Mouse (Mus musculus) kidney, embryonic 15.5 days (tissue): ENCODE measurements around the gene Krtap10-10. TPM values are rescaled to one million over a fixed set of nuclear protein-coding genes. Genes with fewer than 3 reads are reported as not detected.

Source experiments
- ATAC-seq: fragments of 200-750 bp; cut with Nextera tagmentation; replicated peaks from 2 replicates; pipeline ENCODE4 v1.8.0; 2017; ENCODE audit warnings: moderate TSS enrichment; ENCODE audit not compliant: low FRiP score
- H3K27ac ChIP-seq: fragments of 300-500 bp; sonication (generic); 2 replicates; pipeline ENCODE4 v1.5.1; 2015; ENCODE audit warnings: mild to moderate bottlenecking, inconsistent platforms
- H3K27me3 ChIP-seq: fragments of 300-500 bp; sonication (generic); 2 replicates; pipeline ENCODE4 v1.6.1; 2015; ENCODE audit warnings: inconsistent platforms
- H3K36me3 ChIP-seq: fragments of 300-500 bp; sonication (generic); 2 replicates; pipeline ENCODE4 v1.6.1; 2015; ENCODE audit warnings: inconsistent platforms
- H3K4me1 ChIP-seq: fragments of 300-500 bp; sonication (generic); 2 replicates; pipeline ENCODE4 v1.6.1; 2015; ENCODE audit warnings: inconsistent platforms
- H3K4me2 ChIP-seq: fragments of 300-500 bp; sonication (generic); 2 replicates; pipeline ENCODE4 v1.6.1; 2015; ENCODE audit warnings: moderate library complexity, mild to moderate bottlenecking, inconsistent platforms
- H3K4me3 ChIP-seq: fragments of 300-500 bp; sonication (generic); replicated peaks from 2 replicates; pipeline ENCODE4 v1.5.1; 2015; ENCODE audit warnings: mild to moderate bottlenecking, inconsistent platforms
- H3K9ac ChIP-seq: fragments of 300-500 bp; sonication (generic); 2 replicates; pipeline ENCODE4 v1.6.1; 2015; ENCODE audit warnings: mild to moderate bottlenecking, inconsistent platforms
- H3K9me3 ChIP-seq: fragments of 300-500 bp; sonication (generic); replicated peaks from 2 replicates; pipeline ENCODE4 v1.6.1; 2016; ENCODE audit warnings: inconsistent platforms
- WGBS: fragments of 180-500 bp; shearing (Covaris S2); methylation state at CpG from one replicate; pipeline ENCODE4 v1.1.7; 2015; ENCODE audit warnings: mixed read lengths; 5-methylcytosine and 5-hydroxymethylcytosine counted together
- polyA plus RNA-seq: library from polyadenylated mRNA; unstranded; fragments of >200 nt; fragmentation: Nextera tagmentation; extraction: Ambion mirVana; gene quantifications from 2 replicates; pipeline ENCODE4 v1.2.1, GENCODE M21; 2015

Gene Krtap10-10
- polyA plus RNA-seq, 1 experiment from 2014 or later = not detected

- H3K4me1 ChIP-seq = no peaks in the 10 kb centered on the region
- no peaks in the 10 kb centered on the region for H3K27me3 ChIP-seq
- H3K4me2 ChIP-seq = no peak overlapping the region
- no peak for ATAC-seq
- H3K36me3 ChIP-seq = no peaks in the 10 kb centered on the region
- H3K4me3 ChIP-seq = no peak overlapping the region
- H3K9me3 ChIP-seq = no peaks in the 10 kb centered on the region
- no peak overlapping the region for H3K27ac ChIP-seq
- 63% methylated on average over 6 of the region's 6 CpGs for WGBS
- H3K9ac ChIP-seq = no peak overlapping the region
Measured at GRCm38 (mm10) chr10:77878985-77879384, 43.2 kb downstream of the Krtap10-10 start.

- Histone ChIP-seq H3K36me3 (no peaks in the 10 kb centered on the region), H3K4me3 (no peak overlapping the region), H3K4me2 (no peak overlapping the region), H3K9me3 (no peaks in the 10 kb centered on the region), H3K4me1 (no peaks in the 10 kb centered on the region), H3K9ac (no peak overlapping the region), H3K27ac (no peak overlapping the region), H3K27me3 (no peaks in the 10 kb centered on the region)
- ATAC-seq = no peak
- WGBS = 76% methylated on average over 3 of the region's 3 CpGs
Measured at GRCm38 (mm10) chr10:77880305-77880704, 44.6 kb downstream of the Krtap10-10 start.

GRCm38 (mm10) chr10:77882553-77882952, 46.8 kb downstream of the Krtap10-10 start:
- H3K27me3 ChIP-seq = no peaks in the 10 kb centered on the region
- H3K9ac ChIP-seq = no peak overlapping the region
- no peaks in the 10 kb centered on the region for H3K9me3 ChIP-seq
- 89% methylated on average over 5 of the region's 5 CpGs for WGBS
- H3K27ac ChIP-seq = no peak overlapping the region
- ATAC-seq = no peak
- H3K4me2 ChIP-seq = no peak overlapping the region
- H3K4me3 ChIP-seq = no peak overlapping the region
- no peaks in the 10 kb centered on the region for H3K36me3 ChIP-seq
- H3K4me1 ChIP-seq = no peaks in the 10 kb centered on the region

DNA sequence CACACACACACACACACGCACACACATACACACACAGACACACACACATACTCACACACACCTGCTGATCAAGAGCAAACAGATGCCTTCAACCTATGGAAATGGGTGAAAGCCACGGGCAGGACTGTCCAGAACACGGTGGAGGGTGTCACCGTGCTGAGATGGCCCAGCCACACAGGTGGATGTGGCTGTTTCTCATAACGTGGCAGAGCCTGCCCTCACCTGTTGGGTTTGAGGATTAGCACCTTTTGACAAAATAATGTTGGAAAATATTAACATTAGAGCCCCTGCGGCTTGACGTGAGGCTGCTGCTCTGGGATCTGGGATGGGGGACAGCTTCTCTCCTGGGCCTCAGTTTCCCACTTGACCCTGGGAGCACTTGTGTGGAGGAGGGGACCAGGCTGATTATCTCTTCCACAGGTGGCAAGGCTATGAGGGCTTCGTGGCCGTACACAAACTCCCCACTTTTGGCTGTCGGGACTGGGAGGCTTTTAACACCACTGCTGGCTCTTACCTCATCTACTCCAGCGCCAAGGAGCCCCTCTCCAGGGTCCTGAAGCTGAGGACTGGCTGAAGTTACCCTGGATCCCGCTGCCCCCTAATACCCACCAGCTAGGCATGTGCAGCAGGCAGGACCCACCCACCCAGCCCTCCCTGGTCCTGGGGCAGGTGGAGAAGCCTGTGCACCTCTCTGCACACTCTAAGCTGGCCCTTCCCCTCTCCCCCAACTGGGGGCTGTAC, 50.4 kb downstream of the Krtap10-10 start:
- Histone ChIP-seq H3K27ac (no peak overlapping the region), H3K4me1 (no peaks in the 10 kb centered on the region), H3K9ac (no peak overlapping the region), H3K27me3 (no peaks in the 10 kb centered on the region), H3K4me2 (no peak overlapping the region), H3K36me3 (no peaks in the 10 kb centered on the region), H3K4me3 (no peak overlapping the region), H3K9me3 (no peaks in the 10 kb centered on the region)
- WGBS = 51% methylated on average over 12 of the region's 12 CpGs
- ATAC-seq = no peak

Other genes with a start within 250 kb of the Krtap10-10 start
- gene Sumo3, start 229.8 kb upstream of the Krtap10-10 start, polyA plus RNA-seq = 332 TPM in 2 replicates
- 3.6 and 6.3 TPM in 2 replicates for gene Gm49325, start 229.8 kb upstream of the Krtap10-10 start, polyA plus RNA-seq
- 71.9 and 72.0 TPM in 2 replicates for gene Ube2g2, start 213.7 kb upstream of the Krtap10-10 start, polyA plus RNA-seq
- 0.50 and 0.90 TPM in 2 replicates for gene Tspear, start 149.4 kb upstream of the Krtap10-10 start, polyA plus RNA-seq
- gene Gm19402, start 145.2 kb upstream of the Krtap10-10 start, polyA plus RNA-seq = not detected in 2 replicates
- gene Gm9508, start 138.7 kb upstream of the Krtap10-10 start, polyA plus RNA-seq = not detected in 2 replicates
- gene Gm10272, start 129.3 kb upstream of the Krtap10-10 start, polyA plus RNA-seq = not detected in 2 replicates
- not detected in 2 replicates for gene Gm10024, start 124.5 kb upstream of the Krtap10-10 start, polyA plus RNA-seq
- not detected in 2 replicates for gene Gm10142, start 120.1 kb upstream of the Krtap10-10 start, polyA plus RNA-seq
- gene Krtap12-1, start 115.3 kb upstream of the Krtap10-10 start, polyA plus RNA-seq = not detected in 2 replicates
- not detected in 2 replicates for gene Gm10100, start 109.5 kb upstream of the Krtap10-10 start, polyA plus RNA-seq
- not detected in 2 replicates for gene Gm18596, start 93.3 kb upstream of the Krtap10-10 start, polyA plus RNA-seq
- not detected in 2 replicates for gene Gm9736, start 84.6 kb upstream of the Krtap10-10 start, polyA plus RNA-seq
- gene Gm3233, start 76.3 kb upstream of the Krtap10-10 start, polyA plus RNA-seq = not detected in 2 replicates
- not detected in 2 replicates for gene Gm3238, start 64.6 kb upstream of the Krtap10-10 start, polyA plus RNA-seq
- gene Gm7138, start 59.0 kb upstream of the Krtap10-10 start, polyA plus RNA-seq = not detected in 2 replicates
- gene Gm3250, start 53.4 kb upstream of the Krtap10-10 start, polyA plus RNA-seq = not detected in 2 replicates
- gene Gm7137, start 47.7 kb upstream of the Krtap10-10 start, polyA plus RNA-seq = not detected in 2 replicates
- gene Gm9639, start 40.9 kb upstream of the Krtap10-10 start, polyA plus RNA-seq = not detected in 2 replicates
- not detected in 2 replicates for gene Gm19668, start 36.8 kb upstream of the Krtap10-10 start, polyA plus RNA-seq
- gene Gm9507, start 24.1 kb upstream of the Krtap10-10 start, polyA plus RNA-seq = not detected in 2 replicates
- gene Gm2696, start 21.3 kb upstream of the Krtap10-10 start, polyA plus RNA-seq = not detected in 2 replicates
- gene Krtap10-4, start 8.9 kb upstream of the Krtap10-10 start, polyA plus RNA-seq = not detected in 2 replicates
- not detected in 2 replicates for gene Gm36176, start 10.9 kb downstream of the Krtap10-10 start, polyA plus RNA-seq
- not detected in 2 replicates for gene Gm10318, start 16.9 kb downstream of the Krtap10-10 start, polyA plus RNA-seq
- not detected in 2 replicates for gene Gm3285, start 26.0 kb downstream of the Krtap10-10 start, polyA plus RNA-seq
- 3.8 and 4.8 TPM in 2 replicates for gene Lrrc3, start 66.6 kb downstream of the Krtap10-10 start, polyA plus RNA-seq
- gene Trpm2, start 134.6 kb downstream of the Krtap10-10 start, polyA plus RNA-seq = 0.32 and 0.97 TPM in 2 replicates
- gene 1810043G02Rik, start 142.6 kb downstream of the Krtap10-10 start, polyA plus RNA-seq = 29.5 and 32.1 TPM in 2 replicates
- 149 and 164 TPM in 2 replicates for gene Pfkl, start 174.1 kb downstream of the Krtap10-10 start, polyA plus RNA-seq
- 0.68 and 1.1 TPM in 2 replicates for gene Dnmt3l, start 206.0 kb downstream of the Krtap10-10 start, polyA plus RNA-seq
- gene Aire, start 207.7 kb downstream of the Krtap10-10 start, polyA plus RNA-seq = 1.6 TPM in 2 replicates
- 5.6 and 7.1 TPM in 2 replicates for gene Icosl, start 233.4 kb downstream of the Krtap10-10 start, polyA plus RNA-seq